Mouse (Mus musculus) lung, embryonic 14.5 days (tissue): ENCODE data around the gene Tada2a. TPM values are rescaled to one million over a fixed set of nuclear protein-coding genes. Genes with fewer than 3 reads are reported as not detected.

ENCODE experiments used
- ATAC-seq: fragments of 200-750 bp; cut with Nextera tagmentation; 2 replicates; pipeline ENCODE4 v1.8.0; 2017; ENCODE audit warnings: mild to moderate bottlenecking, moderate TSS enrichment, moderate library complexity; ENCODE audit not compliant: insufficient read depth
- DNase-seq: peaks from one replicate; pipeline ENCODE4 v3.0.0-alpha.2; 2015
- H3K27ac ChIP-seq: fragments of 300-500 bp; sonication (generic); 2 replicates; pipeline ENCODE4 v1.5.1; 2014; ENCODE audit warnings: low read depth, mild to moderate bottlenecking, moderate library complexity
- H3K27me3 ChIP-seq: fragments of 300-500 bp; sonication (generic); 2 replicates; pipeline ENCODE4 v1.6.1; 2014; ENCODE audit warnings: low read length, control low read depth; ENCODE audit not compliant: insufficient read depth
- H3K36me3 ChIP-seq: fragments of 300-500 bp; sonication (generic); 2 replicates; pipeline ENCODE4 v1.6.1; 2014; ENCODE audit warnings: control low read depth; ENCODE audit not compliant: insufficient read depth
- H3K4me1 ChIP-seq: fragments of 300-500 bp; sonication (generic); 2 replicates; pipeline ENCODE4 v1.6.1; 2014; ENCODE audit warnings: antibody characterized with exemption, control low read depth; ENCODE audit not compliant: insufficient read depth
- H3K4me2 ChIP-seq: fragments of 300-500 bp; sonication (generic); 2 replicates; pipeline ENCODE4 v1.6.1; 2014; ENCODE audit warnings: mild to moderate bottlenecking
- H3K4me3 ChIP-seq: fragments of 300-500 bp; sonication (generic); 2 replicates; pipeline ENCODE4 v1.5.1; 2014; ENCODE audit warnings: low read depth, low read length
- H3K9ac ChIP-seq: fragments of 300-500 bp; sonication (generic); 2 replicates; pipeline ENCODE4 v1.6.1; 2014
- H3K9me3 ChIP-seq: fragments of 300-500 bp; sonication (generic); 2 replicates; pipeline ENCODE4 v1.6.1; 2016; ENCODE audit warnings: low read depth, low read length, control low read depth
- CTCF ChIP-seq: IDR thresholded peaks from 2 replicates; pipeline ENCODE4 v1.5.1; 2016; ENCODE audit warnings: antibody characterized with exemption, low read depth
- WGBS: fragments of 180-500 bp; shearing (Covaris S2); extraction: QIAGEN DNeasy Blood & Tissue Kit; methylation state at CpG from one replicate; pipeline ENCODE4 v1.1.7; 2014; 5-methylcytosine and 5-hydroxymethylcytosine counted together
- polyA plus RNA-seq: library from polyadenylated mRNA; unstranded; fragments of >200 nt; fragmentation: Nextera tagmentation; extraction: Ambion mirVana; gene quantifications from 2 replicates; pipeline ENCODE4 v1.2.1, GENCODE M21; 2014

Gene Tada2a
- polyA plus RNA-seq, 1 experiment from 2014 or later, result 35.6 TPM

DNA sequence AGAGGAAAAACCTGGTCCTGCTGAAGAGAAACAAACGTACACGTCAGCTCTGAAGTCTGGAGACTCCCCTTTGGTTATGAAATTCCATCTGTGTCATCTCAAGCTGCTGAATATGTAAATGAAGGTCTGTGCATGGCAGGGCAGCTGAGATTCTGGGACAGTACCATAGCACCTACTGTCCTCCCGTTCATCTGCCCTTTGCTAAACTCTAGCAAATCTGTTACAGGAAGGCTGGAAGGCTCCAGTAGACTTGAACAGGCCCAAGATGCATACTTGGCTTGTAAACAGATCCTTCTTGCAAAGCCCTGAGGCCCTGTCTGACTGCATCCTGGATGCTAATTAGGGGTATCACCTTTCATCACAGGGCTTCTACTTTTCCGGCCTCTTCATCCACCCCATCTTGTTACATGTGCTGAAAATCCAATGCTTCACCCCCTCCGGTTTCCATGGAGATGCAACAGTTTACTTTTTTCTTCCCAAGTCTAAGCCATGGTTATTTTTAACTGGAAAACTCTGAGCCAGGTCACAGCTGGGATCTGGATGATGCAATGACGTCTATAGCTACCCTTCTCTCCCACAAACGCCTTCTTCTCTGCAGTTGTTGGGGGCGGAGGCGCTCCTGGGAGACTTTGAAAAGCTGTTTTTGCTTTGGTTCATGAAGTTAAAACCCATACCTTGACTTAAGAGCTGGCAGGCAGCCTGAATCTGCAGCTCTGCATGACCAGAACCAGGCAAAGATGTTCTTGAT, 56.3 kb downstream of the Tada2a start:
- H3K4me1 ChIP-seq, result peaks cover 15% of the 10 kb centered on the region; the same call in 1 of the 2 replicates
- no peak overlapping the region for H3K4me3 ChIP-seq
- no peaks in the 10 kb centered on the region for H3K9me3 ChIP-seq
- WGBS, result 38% methylated on average over 9 of the region's 9 CpGs
- TF ChIP-seq CTCF, result no peak
- H3K4me2 ChIP-seq, result no peak overlapping the region
- peaks cover 17% of the 10 kb centered on the region; the same call in 1 of the 2 replicates for H3K27me3 ChIP-seq
- ATAC-seq (no peak), DNase-seq (peak; percentile 60)
- H3K27ac ChIP-seq, result 0 out of 2 replicates have a peak overlapping the region, but pooled peaks have one; percentile 50
- 0 out of 2 replicates have a peak, but pooled peaks cover under 1% of the 10 kb centered on the region for H3K36me3 ChIP-seq
- H3K9ac ChIP-seq, result no peak overlapping the region

DNA sequence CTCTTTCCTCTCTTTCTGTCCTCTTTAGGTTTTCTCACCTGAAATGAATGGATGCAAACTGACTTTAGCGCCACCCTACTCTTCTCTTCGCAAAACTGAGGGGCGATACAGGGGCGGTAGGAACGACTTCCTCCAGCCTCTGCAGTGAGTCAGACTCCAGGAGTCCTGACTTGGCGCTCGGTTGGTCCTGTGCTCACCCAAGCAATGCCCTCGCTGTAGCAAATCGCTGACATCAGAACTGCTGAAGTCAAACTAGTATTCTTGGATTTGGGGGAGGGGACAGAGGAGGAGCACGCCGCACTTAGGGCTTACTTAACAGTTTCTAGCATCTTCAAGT, 60.4 kb downstream of the Tada2a start, which contains the start of gene Dusp14:
Gene Dusp14 (minus strand): TSS at position 228 of the 337 bp plus-strand sequence.
- H3K4me1 ChIP-seq, result 0 out of 2 replicates have a peak, but pooled peaks cover 14% of the 10 kb centered on the region
- H3K27me3 ChIP-seq, result peaks cover 27% of the 10 kb centered on the region
- peak; percentile 26 for DNase-seq
- H3K4me3 ChIP-seq, result peak within 1 kb of the TSS; percentile 67
- H3K27ac ChIP-seq, result peak within 1 kb of the TSS; percentile 48; the same call in 1 of the 2 replicates
- ATAC-seq, result no peak
- H3K36me3 ChIP-seq, result no peaks in the 10 kb centered on the region
- H3K4me2 ChIP-seq, result peak within 1 kb of the TSS; percentile 88
- H3K9me3 ChIP-seq, result no peaks in the 10 kb centered on the region
- H3K9ac ChIP-seq, result peak within 1 kb of the TSS; percentile 71
- 10% methylated on average over 11 of the region's 11 CpGs for WGBS
- TF ChIP-seq CTCF, result no peak

DNA sequence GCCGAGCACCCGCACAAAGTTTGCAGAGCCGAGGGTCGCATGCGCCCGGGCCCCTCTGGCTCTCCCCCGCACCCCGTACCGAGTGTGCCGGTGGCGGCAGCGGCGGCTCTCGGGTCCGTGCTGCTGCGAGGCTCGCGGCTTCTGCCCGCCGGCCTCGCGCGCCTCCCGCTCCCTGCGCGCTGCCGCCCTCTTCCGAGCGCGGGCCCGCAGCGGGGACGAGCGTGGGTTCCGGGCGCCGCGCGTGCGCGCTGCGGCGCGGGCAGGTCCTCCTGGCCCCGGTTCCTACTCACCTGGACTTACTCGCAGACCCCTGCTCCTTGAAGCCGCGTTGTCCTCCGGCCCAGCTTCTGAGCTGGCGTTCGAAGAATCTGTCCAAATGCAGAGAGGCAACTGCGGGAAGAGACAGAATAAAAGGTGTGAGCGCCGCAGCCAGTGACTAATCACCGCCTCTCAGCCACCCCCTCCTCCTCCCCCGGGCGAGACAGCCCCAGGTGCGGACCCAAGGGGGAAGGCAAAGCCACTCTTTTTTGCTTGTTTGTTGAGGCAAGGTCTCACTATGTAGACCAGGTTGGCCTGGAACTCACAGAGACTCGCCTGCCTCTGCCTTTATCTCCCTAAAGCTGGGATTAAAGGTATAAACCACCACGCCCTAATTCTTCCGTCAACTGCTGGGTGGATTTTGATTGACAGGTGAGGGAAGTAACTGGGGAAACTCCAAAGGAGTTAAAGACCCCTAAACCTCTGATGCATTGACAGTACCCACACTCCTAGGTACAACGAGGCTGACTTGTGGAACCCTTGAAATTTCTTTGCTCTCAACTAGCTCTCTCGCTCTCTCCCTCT, 61.0 kb downstream of the Tada2a start:
- Histone ChIP-seq H3K4me3 (peak overlapping the region; percentile 67), H3K27ac (peak overlapping the region; percentile 48; the same call in 1 of the 2 replicates), H3K4me1 (0 out of 2 replicates have a peak, but pooled peaks cover 9% of the 10 kb centered on the region), H3K36me3 (no peaks in the 10 kb centered on the region), H3K9me3 (no peaks in the 10 kb centered on the region), H3K9ac (peak overlapping the region; percentile 71), H3K4me2 (peak overlapping the region; percentile 88), H3K27me3 (peaks cover 27% of the 10 kb centered on the region)
- peak; percentile 75 for ATAC-seq
- TF ChIP-seq CTCF, result no peak
- DNase-seq, result peak; percentile 80
- WGBS, result 2% methylated on average over 63 of the region's 63 CpGs

DNA sequence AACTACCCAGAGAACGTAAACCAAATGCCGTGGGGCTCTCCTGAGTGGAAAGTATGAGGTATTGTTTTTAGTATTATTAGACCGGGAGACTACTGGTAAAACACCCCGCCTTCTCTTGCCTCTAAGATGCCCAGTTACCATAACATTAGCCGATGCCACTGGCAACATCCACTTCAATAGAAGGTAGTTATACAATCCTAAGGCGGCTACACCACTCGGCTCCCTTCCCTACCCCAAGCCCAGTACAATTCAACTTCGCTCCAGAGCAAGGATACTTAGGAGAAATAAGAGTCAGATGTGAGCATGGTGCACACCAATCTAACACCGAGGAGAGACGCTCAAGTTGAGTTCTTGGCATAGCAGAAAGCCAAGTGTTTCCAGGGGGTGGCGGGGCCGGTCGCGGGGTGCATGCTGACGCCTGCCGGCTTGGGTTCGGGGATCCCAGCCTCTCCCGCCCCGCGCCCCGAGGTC, 61.6 kb downstream of the Tada2a start:
- Histone ChIP-seq H3K4me3 (peak overlapping the region; percentile 67), H3K9me3 (no peaks in the 10 kb centered on the region), H3K36me3 (no peaks in the 10 kb centered on the region), H3K9ac (peak overlapping the region; percentile 71), H3K4me1 (0 out of 2 replicates have a peak, but pooled peaks cover 7% of the 10 kb centered on the region), H3K4me2 (peak overlapping the region; percentile 88), H3K27ac (peak overlapping the region; percentile 48; the same call in 1 of the 2 replicates), H3K27me3 (peaks cover 27% of the 10 kb centered on the region)
- ATAC-seq (peak; percentile 53), DNase-seq (peak; percentile 40)
- 2% methylated on average over 21 of the region's 21 CpGs for WGBS
- no peak for TF ChIP-seq CTCF

DNA sequence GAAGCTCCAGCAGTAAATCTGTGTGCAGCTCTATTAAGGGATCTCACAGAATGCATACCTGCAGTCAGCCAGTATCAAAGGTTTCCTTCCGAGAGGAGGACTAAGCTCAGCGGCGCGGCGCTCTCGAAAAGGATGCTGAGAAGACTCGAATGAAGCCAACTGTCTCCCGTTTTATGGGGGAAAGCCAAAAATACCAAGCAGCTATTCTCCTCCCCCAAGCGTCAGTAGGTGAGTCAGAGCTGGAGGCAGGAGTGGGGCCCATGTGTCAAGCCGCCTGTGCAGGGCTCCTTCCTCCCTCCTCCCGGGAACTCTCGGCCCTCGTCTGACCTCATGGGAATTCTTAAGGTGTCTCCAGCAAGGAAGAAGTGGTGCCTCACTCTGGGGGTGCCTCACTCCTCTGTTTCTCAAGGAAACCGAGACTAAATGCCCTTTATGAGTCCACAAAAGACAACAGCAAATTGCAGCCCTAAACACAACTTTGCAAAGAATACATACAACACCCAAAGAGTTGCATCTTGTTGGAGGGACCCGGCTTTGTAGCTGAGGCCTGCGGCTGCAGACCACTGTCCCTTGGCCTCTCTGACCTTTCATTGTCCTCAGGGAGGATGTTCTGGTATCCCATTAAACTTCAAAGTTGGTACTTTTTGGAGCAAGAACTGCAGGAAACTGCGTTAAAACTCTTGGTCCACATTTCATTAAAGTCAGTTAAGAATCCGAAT, 62.3 kb downstream of the Tada2a start:
- TF ChIP-seq CTCF, result no peak
- Histone ChIP-seq H3K9ac (peak overlapping the region; percentile 24; the same call in 1 of the 2 replicates), H3K9me3 (no peaks in the 10 kb centered on the region), H3K36me3 (no peaks in the 10 kb centered on the region), H3K27ac (no peak overlapping the region), H3K4me2 (peak overlapping the region; percentile 88), H3K27me3 (peaks cover 27% of the 10 kb centered on the region), H3K4me3 (peak overlapping the region; percentile 67), H3K4me1 (0 out of 2 replicates have a peak, but pooled peaks cover 7% of the 10 kb centered on the region)
- ATAC-seq (no peak), DNase-seq (peak; percentile 53)
- 6% methylated on average over 18 of the region's 18 CpGs for WGBS

DNA sequence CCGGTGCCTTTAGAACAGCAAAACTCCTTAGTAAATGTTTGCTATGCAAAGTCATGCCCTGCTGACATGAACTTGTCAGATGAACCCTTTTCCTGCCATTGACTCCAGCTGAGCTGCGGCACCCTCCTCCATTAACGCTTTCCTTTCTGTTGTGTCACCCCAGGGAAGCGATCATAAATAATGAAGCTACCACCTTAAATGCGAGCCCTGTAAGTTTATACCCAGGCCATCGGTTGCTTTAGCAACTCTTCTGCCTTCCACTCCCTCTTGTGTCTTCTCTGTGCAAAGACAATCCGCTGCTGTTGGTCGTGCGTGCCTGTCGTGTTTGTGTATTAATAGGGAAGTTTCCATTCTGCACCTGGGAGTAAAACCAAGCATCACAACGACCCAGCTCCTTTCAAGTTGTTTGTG, 63.3 kb downstream of the Tada2a start:
- DNase-seq, result peak; percentile 56
- 5% methylated on average over 11 of the region's 11 CpGs for WGBS
- H3K4me3 ChIP-seq, result no peak overlapping the region

More for the DNA sequence above, 63.3 kb downstream of the Tada2a start:
- H3K4me1 ChIP-seq, result 0 out of 2 replicates have a peak, but pooled peaks cover 7% of the 10 kb centered on the region
- H3K9ac ChIP-seq, result no peak overlapping the region
- H3K27me3 ChIP-seq, result peaks cover 27% of the 10 kb centered on the region
- no peaks in the 10 kb centered on the region for H3K36me3 ChIP-seq
- H3K9me3 ChIP-seq, result no peaks in the 10 kb centered on the region
- no peak overlapping the region for H3K27ac ChIP-seq
- TF ChIP-seq CTCF, result peak; percentile 52
- ATAC-seq, result no peak
- H3K4me2 ChIP-seq, result peak overlapping the region; percentile 88; the same call in 1 of the 2 replicates
